Mouse (Mus musculus): ENCODE measurements around the gene Odaph.
"Not testable (repeated sequence)": the region's sequence is repeated elsewhere in the genome, so short reads cannot be mapped to it uniquely, and the experiment has no call there.

Odaph gene

GRCm38 (mm10) chr5:91987236-91987635 is at the start of gene Odaph:
TSS of gene Odaph (plus strand) at chr5:91987475.
- DNase-seq: no peak

GRCm38 (mm10) chr5:91945609-91946008 is 41.7 kb upstream of the Odaph start:
- DNase-seq: not testable (repeated sequence)

- no peak for DNase-seq
Observed at GRCm38 (mm10) chr5:91947008-91947407, 40.3 kb upstream of the Odaph start.

GRCm38 (mm10) chr5:91949441-91949840 is 37.8 kb upstream of the Odaph start:
- DNase-seq: no peak

GRCm38 (mm10) chr5:91951404-91951803 is 35.9 kb upstream of the Odaph start:
- DNase-seq: no peak

GRCm38 (mm10) chr5:91956991-91957760 is 30.1 kb upstream of the Odaph start:
- no peak for DNase-seq

- DNase-seq: no peak
Observed at GRCm38 (mm10) chr5:91959096-91959495, 28.2 kb upstream of the Odaph start.

- DNase-seq: no peak
Observed at GRCm38 (mm10) chr5:91959986-91960385, 27.3 kb upstream of the Odaph start.

GRCm38 (mm10) chr5:91960606-91961254 is 26.5 kb upstream of the Odaph start:
- peak; percentile 19 to 45 for DNase-seq

- DNase-seq: peak in 1 of 2 experiments; percentile 12
Observed at GRCm38 (mm10) chr5:91961370-91961769, 25.9 kb upstream of the Odaph start.

GRCm38 (mm10) chr5:91962259-91962638 is 25.0 kb upstream of the Odaph start:
- DNase-seq: no peak

- DNase-seq: peak; percentile 95 to 97
Observed at GRCm38 (mm10) chr5:91962639-91963440, 24.4 kb upstream of the Odaph start, which contains the start of gene Rchy1. TSS of gene Rchy1 (minus strand) at chr5:91963068.

GRCm38 (mm10) chr5:91972046-91972445 is 15.2 kb upstream of the Odaph start:
- DNase-seq: no peak

- no peak for DNase-seq
Observed at GRCm38 (mm10) chr5:91974002-91974401, 13.3 kb upstream of the Odaph start.

- no peak for DNase-seq
Observed at GRCm38 (mm10) chr5:91975758-91976157, 11.5 kb upstream of the Odaph start.

GRCm38 (mm10) chr5:91976566-91977396 is 10.5 kb upstream of the Odaph start:
- DNase-seq: no peak

GRCm38 (mm10) chr5:91977397-91977770 is 9.9 kb upstream of the Odaph start:
- DNase-seq: no peak

- DNase-seq: no peak
Observed at GRCm38 (mm10) chr5:91981176-91981840, 6.0 kb upstream of the Odaph start.

GRCm38 (mm10) chr5:91983490-91983889 is 3.8 kb upstream of the Odaph start:
- no peak for DNase-seq

- DNase-seq: no peak
Observed at GRCm38 (mm10) chr5:91985721-91986120, 1.6 kb upstream of the Odaph start.

GRCm38 (mm10) chr5:91987799-91988198 is 524 bp downstream of the Odaph start:
- DNase-seq: no peak

GRCm38 (mm10) chr5:91989261-91989660 is 2.0 kb downstream of the Odaph start:
- no peak for DNase-seq
